Mouse (Mus musculus) G1E (cell line): ENCODE data around the gene Cox10. TPM values are rescaled to one million over a fixed set of nuclear protein-coding genes. Genes with fewer than 3 reads are reported as not detected.

Experiments used
- ATAC-seq: 2 replicates; pipeline ENCODE4 v1.8.0; 2016; ENCODE audit warnings: mild to moderate bottlenecking; ENCODE audit not compliant: insufficient number of reproducible peaks, poor library complexity, low FRiP score, severe bottlenecking; ENCODE audit errors: extremely low read depth
- DNase-seq: peaks from one replicate; pipeline ENCODE4 v3.0.0; 2012; ENCODE audit warnings: low spot score
- H3K27me3 ChIP-seq: 2 replicates; pipeline ENCODE4 v1.6.1; 2012; ENCODE audit warnings: mild to moderate bottlenecking, low read length, inconsistent platforms; ENCODE audit not compliant: insufficient read depth
- H3K36me3 ChIP-seq: replicated peaks from 2 replicates; pipeline ENCODE3; 2012; ENCODE audit warnings: mild to moderate bottlenecking, inconsistent platforms
- H3K4me1 ChIP-seq: 2 replicates; pipeline ENCODE4 v1.6.1; 2012; ENCODE audit warnings: low read depth, low read length, inconsistent platforms, mixed read lengths; ENCODE audit not compliant: insufficient read depth
- H3K4me3 ChIP-seq: 2 replicates; pipeline ENCODE4 v1.5.1; 2012; ENCODE audit warnings: low read depth, mild to moderate bottlenecking, inconsistent platforms, low read length, moderate library complexity, mixed read lengths
- H3K9me3 ChIP-seq: replicated peaks from 2 replicates; pipeline ENCODE4 v1.6.1; 2012; ENCODE audit warnings: inconsistent platforms
- CTCF ChIP-seq: IDR thresholded peaks from 2 replicates; pipeline ENCODE4 v1.5.1; 2012; ENCODE audit warnings: low read depth, low read length, inconsistent platforms, mixed read lengths
- GATA1 ChIP-seq: IDR thresholded peaks from 2 replicates; pipeline ENCODE4 v1.6.1; 2012; ENCODE audit warnings: borderline replicate concordance, low read length, inconsistent platforms, mixed read lengths
- GATA2 ChIP-seq: IDR thresholded peaks from 2 replicates; pipeline ENCODE4 v1.6.1; 2012; ENCODE audit warnings: low read depth, low read length, inconsistent platforms, borderline replicate concordance
- POLR2AphosphoS5 ChIP-seq: IDR thresholded peaks from 2 replicates; pipeline ENCODE4 v1.6.1; 2012; ENCODE audit warnings: low read depth, low read length, inconsistent platforms; ENCODE audit not compliant: insufficient replicate concordance
- TAL1 ChIP-seq: conservative IDR thresholded peaks from 2 replicates; pipeline ENCODE4 v1.6.1; 2012; ENCODE audit warnings: low read depth, low read length, inconsistent platforms, mixed read lengths
- polyA plus RNA-seq: library from polyadenylated mRNA; stranded (reverse); fragments of >175 nt; gene quantifications from 2 replicates; pipeline ENCODE4 v1.2.3, GENCODE M21; 2012
- total RNA-seq, 2 experiments: library from RNA; stranded (forward) in 1 of 2; stranded (reverse) in 1 of 2; fragments of 200-1000 nt in 1 of 2; fragments of >200 nt in 1 of 2; fragmentation: Nextera tagmentation in 1 of 2; gene quantifications; 2 replicates each; pipeline ENCODE4 v1.2.3; 2014 to 2017

The Cox10 gene
- total and polyA plus RNA-seq, 3 experiments = 19.4 to 53.9 (median 21.1) TPM

- peaks cover 93% of the 10 kb centered on the region for H3K36me3 ChIP-seq
- no peak overlapping the region for H3K4me3 ChIP-seq
- peaks cover 10% of the 10 kb centered on the region; the same call in 1 of the 2 replicates for H3K4me1 ChIP-seq
- ATAC-seq (no peak), DNase-seq (no peak)
- no peaks in the 10 kb centered on the region for H3K27me3 ChIP-seq
- no peaks in the 10 kb centered on the region for H3K9me3 ChIP-seq
- no peak for TF ChIP-seq TAL1
- no peak for TF ChIP-seq CTCF
- no peak for TF ChIP-seq GATA2
- TF ChIP-seq GATA1 = no peak
- TF ChIP-seq POLR2AphosphoS5 = no peak
Measured at GRCm38 (mm10) chr11:63970818-63971217, 108.5 kb downstream of the Cox10 start.

GRCm38 (mm10) chr11:63969205-63969910, 109.9 kb downstream of the Cox10 start:
- no peak for DNase-seq
- H3K27me3 ChIP-seq = no peaks in the 10 kb centered on the region
- H3K4me3 ChIP-seq = no peak overlapping the region
- ATAC-seq = no peak
- peaks cover 14% of the 10 kb centered on the region; the same call in 1 of the 2 replicates for H3K4me1 ChIP-seq
- TF ChIP-seq GATA1 (no peak), GATA2 (no peak), TAL1 (no peak), POLR2AphosphoS5 (no peak), CTCF (no peak)
- H3K36me3 ChIP-seq = peaks cover 93% of the 10 kb centered on the region
- no peaks in the 10 kb centered on the region for H3K9me3 ChIP-seq

DNA sequence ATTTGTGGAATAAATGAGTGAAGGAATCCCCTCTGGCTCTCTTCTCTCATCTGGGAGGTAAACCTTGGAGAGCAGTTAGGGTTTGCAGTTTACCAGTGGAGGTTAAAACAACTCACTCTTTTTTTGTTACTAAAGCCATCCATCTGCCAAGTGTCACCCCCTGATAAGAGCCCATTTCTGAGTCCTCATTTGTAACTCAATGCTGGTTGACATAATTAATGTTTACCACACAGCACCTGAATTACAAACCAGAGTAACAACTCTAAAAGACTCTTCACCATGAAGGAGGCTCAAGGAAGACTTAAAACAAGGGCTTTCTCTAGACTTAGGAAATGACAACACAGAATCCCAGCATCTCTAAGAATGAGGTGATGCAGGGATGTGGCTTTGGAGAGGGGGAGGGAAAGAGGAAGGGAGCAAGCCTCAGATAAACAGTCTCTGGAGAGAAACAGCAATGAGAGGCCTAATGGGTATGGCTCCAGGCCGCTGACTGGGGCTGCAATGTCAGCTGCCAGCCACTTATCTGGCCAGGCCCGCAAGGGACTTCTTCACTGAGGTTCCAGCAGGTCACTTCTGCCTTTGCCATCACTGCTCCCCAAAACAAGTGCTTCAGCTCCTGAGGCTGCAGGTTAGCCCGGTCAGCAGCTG, 110.8 kb downstream of the Cox10 start:
- no peak for TF ChIP-seq TAL1
- no peak for TF ChIP-seq GATA2
- no peak for TF ChIP-seq GATA1
- no peak for TF ChIP-seq CTCF
- TF ChIP-seq POLR2AphosphoS5 = no peak
- Histone ChIP-seq H3K4me3 (no peak overlapping the region), H3K27me3 (no peaks in the 10 kb centered on the region), H3K9me3 (no peaks in the 10 kb centered on the region), H3K4me1 (peaks cover 14% of the 10 kb centered on the region; the same call in 1 of the 2 replicates), H3K36me3 (peaks cover 94% of the 10 kb centered on the region)
- ATAC-seq (no peak), DNase-seq (no peak)

DNA sequence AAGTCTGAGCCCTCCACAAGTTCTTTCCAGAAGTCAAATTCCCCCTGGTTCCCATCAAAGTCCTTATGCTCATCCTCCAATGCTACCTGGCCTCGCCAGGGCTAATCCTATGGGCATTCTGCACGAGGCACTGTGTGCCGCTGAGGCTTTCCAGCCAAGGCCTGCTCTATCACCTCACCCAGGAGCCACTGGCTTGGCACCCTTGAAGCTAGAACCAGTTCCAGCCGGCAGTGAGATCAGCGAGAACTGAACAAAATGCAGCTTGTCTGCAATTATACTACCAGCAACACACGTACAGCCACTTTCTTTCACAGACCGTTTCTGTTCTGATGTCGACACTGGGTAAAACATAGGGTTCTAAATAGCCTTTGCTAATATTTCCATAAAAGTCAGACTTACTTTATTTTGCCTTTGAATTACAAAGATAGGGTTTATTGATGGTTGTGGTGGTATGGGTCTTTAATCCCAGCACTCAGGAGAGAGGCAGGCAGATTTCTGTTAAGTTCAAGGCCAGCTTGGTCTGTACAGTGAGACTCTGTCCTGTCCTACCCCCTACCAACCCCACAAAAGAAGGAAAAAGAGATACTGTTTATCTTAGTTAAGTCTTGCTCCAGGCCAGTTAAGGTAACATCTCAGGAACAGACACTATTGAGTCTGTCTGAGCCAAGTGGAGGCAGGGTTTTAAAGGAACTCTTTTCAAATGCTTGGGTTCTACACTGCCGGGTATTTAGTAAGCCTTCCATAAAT, 111.5 kb downstream of the Cox10 start:
- TF ChIP-seq TAL1 = no peak
- Histone ChIP-seq H3K4me1 (peaks cover 14% of the 10 kb centered on the region; the same call in 1 of the 2 replicates), H3K27me3 (no peaks in the 10 kb centered on the region), H3K9me3 (no peaks in the 10 kb centered on the region), H3K36me3 (peaks cover 94% of the 10 kb centered on the region), H3K4me3 (no peak overlapping the region)
- DNase-seq (no peak), ATAC-seq (no peak)

DNA sequence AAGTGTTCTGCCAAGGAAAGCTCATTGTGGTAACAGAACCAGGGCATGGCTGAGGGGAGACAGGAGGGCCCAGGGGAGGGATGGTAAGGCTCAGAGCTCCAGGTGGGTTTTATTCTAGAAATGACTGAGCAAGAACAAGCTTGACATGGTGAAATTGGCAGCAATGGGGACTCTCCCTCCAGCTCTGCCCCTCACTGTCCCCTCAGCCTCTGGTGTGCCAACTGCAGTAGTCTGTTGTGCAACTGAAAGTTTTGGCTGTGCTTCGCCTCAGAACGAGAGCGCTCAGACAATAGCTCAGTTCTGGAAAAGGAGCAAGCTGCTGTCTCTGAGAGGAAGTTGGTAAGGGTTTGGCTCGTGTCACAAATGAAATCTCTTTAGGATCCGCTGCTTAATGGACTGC, 113.8 kb downstream of the Cox10 start:
- Histone ChIP-seq H3K9me3 (no peaks in the 10 kb centered on the region), H3K36me3 (peaks cover 87% of the 10 kb centered on the region), H3K4me1 (peaks cover 14% of the 10 kb centered on the region; the same call in 1 of the 2 replicates), H3K27me3 (no peaks in the 10 kb centered on the region), H3K4me3 (no peak overlapping the region)
- ATAC-seq (no peak), DNase-seq (no peak)
- no peak for TF ChIP-seq CTCF
- TF ChIP-seq GATA2 = no peak
- no peak for TF ChIP-seq TAL1
- no peak for TF ChIP-seq GATA1
- no peak for TF ChIP-seq POLR2AphosphoS5

DNA sequence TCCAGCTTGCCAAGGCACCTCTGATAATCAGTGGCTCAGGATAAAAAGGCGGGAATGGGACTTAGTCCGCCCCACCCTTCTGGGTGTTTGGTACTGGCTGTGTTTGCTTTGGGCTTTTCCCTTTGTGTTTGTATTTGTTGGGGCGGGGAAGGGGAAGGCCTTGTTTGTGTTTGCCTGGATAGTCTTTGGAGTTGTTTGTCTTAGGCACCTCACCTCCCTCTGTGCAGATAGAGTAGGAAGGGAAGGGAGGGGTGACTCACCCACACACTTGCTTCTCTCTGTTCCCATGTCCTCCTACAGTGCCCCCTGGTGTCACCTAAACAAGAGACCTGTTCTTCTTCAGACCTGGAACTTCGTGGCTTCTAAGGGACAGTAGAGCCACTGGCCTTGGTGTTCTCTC, 122.1 kb downstream of the Cox10 start:
- Histone ChIP-seq H3K27me3 (peaks cover 11% of the 10 kb centered on the region; the same call in 1 of the 2 replicates), H3K9me3 (no peaks in the 10 kb centered on the region), H3K4me3 (no peak overlapping the region), H3K36me3 (peaks cover 10% of the 10 kb centered on the region), H3K4me1 (peaks cover 8% of the 10 kb centered on the region)
- TF ChIP-seq TAL1 (no peak), CTCF (no peak; the same call in 1 of the 2 replicates), POLR2AphosphoS5 (no peak), GATA1 (no peak), GATA2 (no peak)
- ATAC-seq (peak; percentile 8; the same call in 1 of the 2 replicates), DNase-seq (no peak)
